Mouse (Mus musculus) embryo, embryonic 11 days (tissue): ENCODE results near the gene Scn5a.

Source experiments
- DNase-seq: peaks from one replicate; pipeline ENCODE4 v3.0.0-alpha.2; 2015

Gene Scn5a

GRCm38 (mm10) chr9:119455967-119456366 is 122.8 kb downstream of the Scn5a start:
- no peak for DNase-seq

DNA sequence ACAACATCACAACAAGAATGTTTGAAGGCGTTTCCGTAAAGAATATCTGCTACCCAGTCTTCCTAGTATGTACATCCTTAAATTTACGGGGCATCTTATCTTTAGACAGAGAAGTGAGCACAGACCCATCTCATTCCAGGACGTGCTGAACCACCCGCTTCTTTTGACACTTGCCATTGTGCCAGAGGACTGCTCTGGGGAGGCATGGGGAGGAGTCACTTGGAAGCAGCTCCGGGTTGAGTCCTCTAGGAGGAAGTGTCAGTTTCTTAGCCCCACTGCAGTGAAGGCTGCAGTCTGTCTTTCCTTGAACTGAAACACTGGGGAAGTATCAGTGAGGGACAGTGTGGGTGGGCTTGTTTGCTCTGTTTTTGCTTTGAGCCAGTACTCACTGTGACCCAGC is 133.1 kb downstream of the Scn5a start:
- DNase-seq = no peak

DNA sequence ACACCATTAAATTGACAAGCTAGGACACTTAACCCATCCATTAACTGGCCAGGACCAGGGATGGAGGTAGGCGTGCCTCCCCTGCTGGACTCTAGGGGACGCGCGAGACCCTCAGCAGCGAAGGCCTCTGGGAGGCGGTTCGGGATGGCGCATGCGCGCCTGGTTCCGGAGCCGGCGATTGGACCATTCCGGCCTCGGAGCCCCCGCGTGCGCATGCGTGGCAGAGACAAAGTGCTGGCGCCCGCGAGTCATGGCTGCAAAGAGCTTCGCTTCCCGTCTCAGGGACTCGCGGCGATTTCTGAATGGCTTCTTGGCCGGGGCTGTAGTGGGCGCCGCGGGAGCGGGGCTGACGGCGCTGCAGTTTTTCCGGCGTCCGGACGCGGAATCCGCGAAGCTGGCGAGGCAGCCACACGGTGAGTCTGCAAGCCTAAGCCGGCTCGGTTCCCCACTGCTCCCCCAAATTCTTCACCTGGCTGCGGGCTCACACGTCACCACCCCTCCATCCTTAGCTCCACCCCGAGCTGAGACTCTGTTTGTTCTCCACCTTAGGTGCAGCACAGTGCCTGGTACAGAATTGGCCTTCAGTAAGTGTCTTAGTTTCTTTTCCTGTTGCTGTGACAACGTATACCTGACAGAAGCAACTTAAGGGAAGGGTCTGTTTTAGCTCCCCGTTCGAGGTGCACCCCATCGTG is 133.9 kb downstream of the Scn5a start, which contains the start of gene Exog:
TSS of gene Exog (plus strand) at position 206 of the 692 bp plus-strand sequence.
- DNase-seq = peak; percentile 98

GRCm38 (mm10) chr9:119438498-119439000 is 140.3 kb downstream of the Scn5a start:
- no peak for DNase-seq

- no peak for DNase-seq
Observed at GRCm38 (mm10) chr9:119438065-119438464, 140.8 kb downstream of the Scn5a start.

DNA sequence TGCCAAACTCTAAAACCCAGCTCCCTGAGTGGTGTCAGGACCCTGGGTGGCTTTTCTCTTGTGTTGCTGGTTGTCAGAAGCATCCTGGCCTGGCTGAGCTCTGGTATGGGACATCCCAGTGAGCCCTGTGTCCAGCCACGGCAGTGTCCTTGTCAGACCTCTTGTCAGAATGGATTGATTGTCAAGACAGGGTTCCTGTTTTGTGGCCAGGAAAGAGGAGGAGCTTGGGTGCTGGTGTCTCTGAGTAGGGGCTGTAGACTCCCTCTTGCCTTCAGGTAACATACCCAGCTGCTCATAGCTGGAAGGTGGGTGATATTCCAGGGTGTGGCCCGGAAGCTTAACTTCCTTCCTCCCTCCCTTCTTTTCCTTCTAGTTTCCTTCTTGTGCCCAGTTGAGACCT is 143.0 kb downstream of the Scn5a start:
- no peak for DNase-seq
